Mouse (Mus musculus) kidney, adult 2 months (tissue): Measurements from ENCODE around the gene Sars.

Experiments
- CTCF ChIP-seq: fragments of 200-500 bp; conservative IDR thresholded peaks from 2 replicates; pipeline ENCODE4 v1.5.1; 2011; ENCODE audit warnings: low read depth, mild to moderate bottlenecking, control low read depth, low read length, moderate library complexity, mixed read lengths; ENCODE audit not compliant: insufficient read depth, insufficient read length
- POLR2A ChIP-seq: fragments of 200-500 bp; IDR thresholded peaks from one replicate; pipeline ENCODE4 v1.6.1; 2011; ENCODE audit warnings: low read depth, low read length, control low read depth

DNA sequence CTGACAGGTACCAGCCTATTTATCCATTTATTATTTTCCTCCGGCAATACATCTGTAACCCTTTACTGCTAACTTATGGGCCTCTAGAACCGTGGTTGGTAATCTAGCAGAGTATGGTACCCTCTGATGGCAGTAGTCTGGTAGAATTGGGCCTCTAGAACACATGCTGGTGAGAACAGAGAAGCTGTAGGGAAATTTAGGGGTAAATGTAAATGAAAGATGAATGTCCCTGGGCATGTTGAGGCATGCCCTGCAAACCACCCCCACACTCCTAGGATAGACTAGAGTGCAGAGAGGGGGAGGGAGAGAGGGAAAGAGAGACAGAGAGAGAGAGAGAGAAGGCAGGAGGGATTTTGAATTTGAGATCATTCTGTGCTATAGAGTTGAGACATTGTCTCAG is 60.6 kb downstream of the Sars start:
- TF ChIP-seq POLR2A (no peak), CTCF (no peak)
